Mouse (Mus musculus) liver, adult (tissue): ENCODE measurements around the gene Coro2a.

Experiments used
- GATA4 ChIP-seq: IDR thresholded peaks from 2 replicates; pipeline ENCODE4 v1.6.1; 2014; ENCODE audit warnings: mild to moderate bottlenecking, low read length; ENCODE audit not compliant: insufficient replicate concordance

The Coro2a gene

GRCm38 (mm10) chr4:46591833-46592520, 10.0 kb downstream of the Coro2a start:
- TF ChIP-seq GATA4: no peak

GRCm38 (mm10) chr4:46590810-46591209, 11.2 kb downstream of the Coro2a start:
- TF ChIP-seq GATA4: no peak

- TF ChIP-seq GATA4: no peak
Observed at GRCm38 (mm10) chr4:46589946-46590684, 11.9 kb downstream of the Coro2a start.

GRCm38 (mm10) chr4:46589151-46589550, 12.9 kb downstream of the Coro2a start:
- TF ChIP-seq GATA4: no peak

GRCm38 (mm10) chr4:46586473-46586872, 15.5 kb downstream of the Coro2a start:
- no peak for TF ChIP-seq GATA4

- no peak for TF ChIP-seq GATA4
Observed at GRCm38 (mm10) chr4:46585811-46586190, 16.2 kb downstream of the Coro2a start.

GRCm38 (mm10) chr4:46585041-46585810, 16.8 kb downstream of the Coro2a start:
- no peak for TF ChIP-seq GATA4

- no peak for TF ChIP-seq GATA4
Observed at GRCm38 (mm10) chr4:46578228-46578627, 23.8 kb downstream of the Coro2a start.

GRCm38 (mm10) chr4:46574841-46575240, 27.2 kb downstream of the Coro2a start:
- no peak for TF ChIP-seq GATA4

- no peak for TF ChIP-seq GATA4
Observed at GRCm38 (mm10) chr4:46574024-46574753, 27.8 kb downstream of the Coro2a start.

GRCm38 (mm10) chr4:46572616-46573015, 29.4 kb downstream of the Coro2a start:
- no peak for TF ChIP-seq GATA4

- TF ChIP-seq GATA4: no peak
Observed at GRCm38 (mm10) chr4:46571744-46572143, 30.3 kb downstream of the Coro2a start.

GRCm38 (mm10) chr4:46569671-46570070, 32.3 kb downstream of the Coro2a start:
- no peak for TF ChIP-seq GATA4

- no peak for TF ChIP-seq GATA4
Observed at GRCm38 (mm10) chr4:46568169-46568568, 33.8 kb downstream of the Coro2a start.

GRCm38 (mm10) chr4:46566931-46567671, 34.9 kb downstream of the Coro2a start:
- no peak for TF ChIP-seq GATA4

- no peak for TF ChIP-seq GATA4
Observed at GRCm38 (mm10) chr4:46565393-46565955, 36.5 kb downstream of the Coro2a start.
